Mouse (Mus musculus): ENCODE results near the gene Mthfsd.
A peak's percentile ranks its signal among the peaks of the same experiment; 100 is the strongest.

Gene Mthfsd

DNA sequence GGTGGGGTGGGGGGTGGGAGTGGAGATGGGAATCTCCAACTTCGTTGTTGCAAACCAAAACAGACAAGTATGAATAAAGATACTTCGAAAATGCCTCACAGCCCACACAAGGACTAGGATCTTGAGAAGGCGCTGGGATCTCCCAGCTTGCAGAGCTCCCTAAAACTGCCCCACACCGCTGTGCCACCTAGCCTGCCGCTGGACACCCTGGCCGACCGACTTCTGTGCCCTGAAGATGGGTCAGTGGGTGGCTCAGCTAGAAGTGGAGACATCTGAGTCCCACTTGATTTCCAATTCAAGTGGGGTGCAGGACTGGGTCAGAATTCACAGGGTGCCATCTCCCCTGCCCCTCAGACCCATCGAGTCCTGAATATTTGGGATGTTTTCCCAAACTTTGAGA, 13.5 kb upstream of the Mthfsd start:
- no peak for DNase-seq

DNA sequence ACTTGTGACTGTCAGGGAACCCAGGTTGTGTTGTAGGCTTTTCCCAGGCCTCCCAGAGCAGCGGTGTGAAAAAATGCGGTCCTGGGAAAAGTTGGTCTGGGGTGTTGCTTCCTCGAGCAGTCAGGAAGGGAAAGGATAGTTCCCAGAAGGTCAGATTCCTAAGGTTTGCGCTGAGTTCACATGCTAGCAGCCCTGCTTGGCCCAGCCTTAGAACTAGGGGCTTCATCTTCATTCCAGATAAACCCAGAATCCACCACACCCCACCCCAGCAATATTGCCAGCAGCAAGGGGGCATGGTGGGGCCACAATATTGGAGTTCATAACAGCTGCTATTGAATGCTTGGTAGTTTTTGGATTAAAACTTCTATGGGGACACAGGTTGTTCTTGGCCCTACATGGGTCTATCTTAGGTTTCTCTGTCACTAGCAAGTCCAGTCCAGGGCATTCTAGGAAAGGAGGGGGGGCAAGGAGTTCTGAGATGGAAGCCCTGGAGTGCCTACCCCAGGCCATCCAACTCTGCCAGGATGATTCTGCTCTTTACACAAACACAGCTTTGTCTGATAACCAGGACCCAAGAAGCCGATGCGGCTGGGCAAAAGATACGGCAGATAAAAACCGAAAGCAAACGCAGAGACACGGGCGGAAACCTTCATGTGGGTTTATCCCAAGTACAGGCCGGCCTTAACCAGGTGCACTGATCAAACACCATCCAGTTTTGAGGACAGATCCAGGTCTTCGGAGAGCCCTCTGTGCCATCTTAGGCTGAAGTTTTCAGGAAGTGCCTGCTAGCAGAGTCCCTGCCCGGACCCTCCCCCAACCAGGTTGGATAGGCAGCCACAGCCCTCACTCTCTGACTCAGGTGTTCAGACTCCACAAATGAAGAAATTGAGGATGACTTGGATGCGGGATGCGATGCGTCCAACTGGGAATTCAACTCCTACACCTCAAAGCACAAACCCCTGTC, 12.5 kb upstream of the Mthfsd start:
- DNase-seq, result no peak

DNA sequence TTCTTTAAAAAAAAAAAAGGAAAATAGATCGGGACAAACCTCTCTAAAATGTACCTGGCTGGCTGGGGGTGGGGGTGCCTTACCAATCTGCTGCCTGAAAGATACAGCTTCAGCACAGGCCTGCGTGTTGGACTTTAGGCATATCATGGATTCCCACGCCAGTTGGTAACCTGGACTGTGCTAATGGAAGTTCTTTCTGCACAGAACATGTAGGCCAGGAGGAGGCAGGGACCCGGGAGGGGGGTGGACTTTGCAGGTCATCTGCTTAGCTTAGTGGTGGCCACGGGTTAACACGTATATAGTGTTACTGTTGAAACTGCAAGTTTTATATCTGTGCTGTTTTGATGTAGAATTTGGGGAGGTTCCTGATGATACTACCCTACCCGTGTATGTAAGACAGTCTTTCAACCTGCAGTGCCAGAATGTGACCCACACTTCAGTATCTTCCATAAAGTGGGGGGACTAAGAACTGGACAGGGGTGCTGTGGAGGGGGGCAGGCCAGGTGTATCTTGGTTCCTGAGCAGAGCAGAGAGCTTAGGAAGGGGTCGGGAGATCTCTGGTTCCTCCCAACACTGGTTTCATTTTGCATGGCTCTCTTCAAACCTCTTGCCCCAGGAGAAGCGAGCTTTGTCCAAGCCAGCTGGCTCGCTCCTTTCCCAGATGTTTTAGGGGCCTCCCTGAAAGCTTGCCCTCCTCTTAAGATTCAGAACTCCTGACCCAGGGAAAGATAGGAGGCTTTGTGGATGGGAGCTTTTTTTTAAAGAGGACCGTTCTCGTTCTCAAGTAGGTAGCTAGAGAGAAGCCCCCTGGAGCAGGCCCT, 11.7 kb upstream of the Mthfsd start:
- no peak for DNase-seq

DNA sequence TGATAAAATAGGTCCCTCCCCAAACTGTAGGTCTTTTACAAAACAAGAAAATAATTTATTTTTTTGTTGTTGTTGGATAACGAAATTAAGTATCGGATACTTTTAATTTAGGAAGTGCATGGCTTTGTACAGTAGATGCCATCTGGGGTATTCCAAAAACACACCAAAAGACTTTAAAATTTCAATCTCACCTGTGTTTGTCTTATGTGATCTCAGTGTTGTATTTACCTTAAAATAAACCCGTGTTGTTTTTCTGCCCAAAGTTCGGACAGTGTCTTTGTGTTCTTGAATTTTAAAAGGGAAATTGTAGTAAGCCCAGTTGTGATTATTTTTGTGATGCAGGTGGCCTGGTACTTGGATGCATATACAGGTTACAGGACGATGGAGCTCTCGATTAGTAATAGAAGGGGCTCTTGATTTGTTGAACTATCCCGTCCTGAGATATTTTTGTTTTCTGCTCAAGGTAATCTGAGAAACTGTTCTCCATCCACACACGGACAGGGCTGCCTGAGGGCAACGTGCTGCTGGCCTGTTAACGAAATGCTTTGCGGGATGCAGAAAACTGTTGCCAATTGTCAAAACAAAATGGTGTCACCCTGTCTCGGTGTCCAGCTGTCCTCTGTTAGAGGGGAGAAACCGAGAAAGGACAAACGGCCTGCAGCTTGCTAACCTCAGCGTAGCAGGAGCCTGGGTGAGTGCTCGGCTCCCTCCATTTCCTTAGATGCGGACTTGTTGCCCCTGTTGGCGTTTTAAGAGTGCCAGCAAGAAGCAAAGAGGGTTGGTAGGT, 10.6 kb upstream of the Mthfsd start:
- DNase-seq, result no peak

DNA sequence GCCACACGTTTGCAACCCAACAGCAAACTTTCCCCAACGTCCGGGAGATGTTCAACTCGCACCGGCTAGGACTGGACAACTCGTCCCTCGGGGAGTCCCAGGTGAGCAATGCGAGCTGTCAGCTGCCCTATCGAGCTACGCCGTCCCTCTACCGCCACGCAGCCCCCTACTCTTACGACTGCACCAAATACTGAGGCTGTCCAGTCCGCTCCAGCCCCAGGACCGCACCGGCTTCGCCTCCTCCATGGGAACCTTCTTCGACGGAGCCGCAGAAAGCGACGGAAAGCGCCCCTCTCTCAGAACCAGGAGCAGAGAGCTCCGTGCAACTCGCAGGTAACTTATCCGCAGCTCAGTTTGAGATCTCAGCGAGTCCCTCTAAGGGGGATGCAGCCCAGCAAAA, 9.7 kb upstream of the Mthfsd start:
- no peak for DNase-seq

DNA sequence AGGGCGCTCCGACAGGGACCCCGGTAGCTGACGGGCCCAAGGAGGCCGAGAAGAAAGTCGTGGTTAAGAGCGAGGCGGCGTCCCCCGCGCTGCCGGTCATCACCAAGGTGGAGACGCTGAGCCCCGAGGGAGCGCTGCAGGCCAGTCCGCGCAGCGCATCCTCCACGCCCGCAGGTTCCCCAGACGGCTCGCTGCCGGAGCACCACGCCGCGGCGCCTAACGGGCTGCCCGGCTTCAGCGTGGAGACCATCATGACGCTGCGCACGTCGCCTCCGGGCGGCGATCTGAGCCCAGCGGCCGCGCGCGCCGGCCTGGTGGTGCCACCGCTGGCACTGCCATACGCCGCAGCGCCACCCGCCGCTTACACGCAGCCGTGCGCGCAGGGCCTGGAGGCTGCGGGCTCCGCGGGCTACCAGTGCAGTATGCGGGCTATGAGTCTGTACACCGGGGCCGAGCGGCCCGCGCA, 9.0 kb upstream of the Mthfsd start:
- no peak for DNase-seq

DNA sequence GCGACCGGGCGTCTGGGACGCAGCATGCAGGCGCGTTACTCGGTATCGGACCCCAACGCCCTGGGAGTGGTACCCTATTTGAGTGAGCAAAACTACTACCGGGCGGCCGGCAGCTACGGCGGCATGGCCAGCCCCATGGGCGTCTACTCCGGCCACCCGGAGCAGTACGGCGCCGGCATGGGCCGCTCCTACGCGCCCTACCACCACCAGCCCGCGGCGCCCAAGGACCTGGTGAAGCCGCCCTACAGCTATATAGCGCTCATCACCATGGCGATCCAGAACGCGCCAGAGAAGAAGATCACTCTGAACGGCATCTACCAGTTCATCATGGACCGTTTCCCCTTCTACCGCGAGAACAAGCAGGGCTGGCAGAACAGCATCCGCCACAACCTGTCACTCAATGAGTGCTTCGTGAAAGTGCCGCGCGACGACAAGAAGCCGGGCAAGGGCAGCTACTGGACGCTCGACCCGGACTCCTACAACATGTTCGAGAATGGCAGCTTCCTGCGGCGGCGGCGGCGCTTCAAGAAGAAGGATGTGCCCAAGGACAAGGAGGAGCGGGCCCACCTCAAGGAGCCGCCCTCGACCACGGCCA, 8.5 kb upstream of the Mthfsd start:
- no peak for DNase-seq

DNA sequence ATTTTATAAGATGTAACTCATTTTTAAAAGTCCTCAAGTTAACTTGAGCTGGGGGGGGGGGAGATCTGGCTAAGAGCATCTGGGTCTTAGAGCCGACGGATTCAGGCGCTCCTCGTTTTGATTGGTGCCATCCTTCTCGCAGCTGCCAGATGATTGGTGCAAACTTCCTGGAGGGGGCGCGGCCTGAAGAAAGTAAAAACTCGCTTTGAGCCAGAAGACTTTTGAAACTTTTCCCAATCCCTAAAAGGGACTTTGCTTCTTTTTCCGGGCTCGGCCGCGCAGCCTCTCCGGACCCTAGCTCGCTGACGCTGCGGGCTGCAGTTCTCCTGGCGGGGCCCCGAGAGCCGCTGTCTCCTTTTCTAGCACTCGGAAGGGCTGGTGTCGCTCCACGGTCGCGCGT, 7.8 kb upstream of the Mthfsd start, which contains the start of gene Foxc2:
TSS of gene Foxc2 (plus strand) at position 224 of the 400 bp plus-strand sequence.
- peak; percentile 90 for DNase-seq

DNA sequence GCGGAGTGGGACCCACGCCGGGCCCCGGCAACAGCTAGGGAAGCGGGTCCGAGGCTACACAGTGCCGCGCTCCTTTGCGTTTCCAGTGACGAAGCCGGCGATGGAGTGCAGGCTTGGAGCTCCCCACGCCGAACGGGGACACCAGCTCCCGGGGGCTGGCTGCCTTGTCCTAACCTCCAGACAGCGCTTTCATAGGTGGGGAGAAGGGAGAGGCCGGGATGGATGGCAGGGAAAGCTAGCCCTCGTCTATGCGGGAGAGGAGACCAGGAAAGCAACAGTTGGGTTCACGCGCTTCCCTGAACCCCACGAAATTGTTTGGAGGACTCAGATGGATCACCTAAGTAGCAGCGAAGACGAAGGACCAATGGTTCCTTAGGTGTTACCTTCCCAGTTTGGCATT, 6.9 kb upstream of the Mthfsd start:
- DNase-seq, result no peak

DNA sequence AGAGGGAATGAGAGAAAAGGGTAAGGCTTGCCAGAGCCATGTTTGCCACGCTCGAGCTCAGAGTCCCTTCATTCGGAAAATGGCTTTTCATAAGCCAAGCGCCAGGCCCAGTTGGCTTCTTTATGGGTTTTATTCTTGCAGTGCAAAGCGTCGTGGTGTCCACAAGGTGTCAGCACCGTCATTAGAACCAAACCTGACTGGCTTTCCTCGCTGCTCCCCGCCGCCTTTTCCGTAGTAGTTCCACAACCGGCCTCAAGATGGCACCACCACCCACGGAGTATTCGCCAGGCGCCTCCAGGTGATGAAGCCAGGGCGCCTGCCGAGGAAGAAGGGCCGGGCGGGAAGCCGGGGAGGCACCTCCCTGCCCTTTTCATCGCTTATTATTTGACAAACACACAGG, 5.1 kb upstream of the Mthfsd start:
- DNase-seq, result peak; percentile 92

DNA sequence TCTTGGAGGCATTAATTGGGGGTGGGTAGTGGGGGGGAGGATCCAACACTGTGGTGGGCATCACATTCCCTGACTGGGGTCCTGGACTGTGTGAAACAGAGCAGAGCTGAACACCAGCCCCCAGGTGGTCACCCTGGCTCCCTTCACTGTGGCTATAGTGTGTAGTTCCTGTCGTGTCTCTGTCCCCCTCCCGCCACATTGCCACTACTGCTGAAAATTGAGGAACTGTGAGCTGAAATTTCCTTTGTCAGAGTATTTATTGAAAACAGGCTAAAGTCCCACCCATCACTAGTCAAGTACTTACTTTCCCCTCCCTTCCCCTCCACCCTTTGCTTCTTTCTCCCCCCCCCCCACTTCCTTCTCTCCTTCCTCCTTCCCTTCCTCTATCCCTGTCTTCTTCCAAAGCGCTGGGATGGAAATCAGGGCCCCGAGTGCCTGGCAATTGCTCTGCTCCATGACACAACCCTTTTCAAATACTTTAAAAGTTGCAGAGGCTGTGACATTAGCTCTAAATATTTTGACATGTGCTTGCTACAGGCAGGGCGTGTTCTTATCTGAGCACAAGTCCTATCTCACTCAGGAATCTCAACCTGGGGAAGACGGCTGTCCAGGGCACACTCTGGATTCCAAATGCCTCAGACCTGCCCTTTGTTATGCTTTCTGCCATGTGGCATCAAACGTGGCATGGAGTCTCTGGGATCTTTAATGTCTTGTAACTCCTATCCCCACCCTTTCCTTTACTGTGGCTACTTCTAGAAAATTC, 3.1 kb upstream of the Mthfsd start:
- DNase-seq, result no peak

DNA sequence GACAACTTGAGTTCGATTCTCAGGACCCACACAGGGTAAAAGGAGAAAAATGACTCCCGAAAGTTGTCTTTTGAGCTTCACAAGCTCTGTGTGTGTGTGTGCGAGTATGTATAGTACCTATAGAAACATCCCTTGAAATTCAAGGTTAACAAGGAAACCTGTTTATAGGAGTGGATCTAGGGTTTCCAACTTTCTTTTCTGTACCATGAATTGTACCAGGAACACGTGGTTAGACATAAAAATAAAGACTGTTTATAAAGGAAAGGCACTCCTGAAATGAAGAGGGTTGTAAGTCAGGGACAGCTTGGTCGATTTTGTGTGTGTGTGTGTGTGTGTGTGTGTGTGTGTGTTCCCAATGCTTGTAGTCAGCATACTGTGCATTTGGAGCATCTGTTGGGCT, 465 bp upstream of the Mthfsd start:
- DNase-seq, result no peak

DNA sequence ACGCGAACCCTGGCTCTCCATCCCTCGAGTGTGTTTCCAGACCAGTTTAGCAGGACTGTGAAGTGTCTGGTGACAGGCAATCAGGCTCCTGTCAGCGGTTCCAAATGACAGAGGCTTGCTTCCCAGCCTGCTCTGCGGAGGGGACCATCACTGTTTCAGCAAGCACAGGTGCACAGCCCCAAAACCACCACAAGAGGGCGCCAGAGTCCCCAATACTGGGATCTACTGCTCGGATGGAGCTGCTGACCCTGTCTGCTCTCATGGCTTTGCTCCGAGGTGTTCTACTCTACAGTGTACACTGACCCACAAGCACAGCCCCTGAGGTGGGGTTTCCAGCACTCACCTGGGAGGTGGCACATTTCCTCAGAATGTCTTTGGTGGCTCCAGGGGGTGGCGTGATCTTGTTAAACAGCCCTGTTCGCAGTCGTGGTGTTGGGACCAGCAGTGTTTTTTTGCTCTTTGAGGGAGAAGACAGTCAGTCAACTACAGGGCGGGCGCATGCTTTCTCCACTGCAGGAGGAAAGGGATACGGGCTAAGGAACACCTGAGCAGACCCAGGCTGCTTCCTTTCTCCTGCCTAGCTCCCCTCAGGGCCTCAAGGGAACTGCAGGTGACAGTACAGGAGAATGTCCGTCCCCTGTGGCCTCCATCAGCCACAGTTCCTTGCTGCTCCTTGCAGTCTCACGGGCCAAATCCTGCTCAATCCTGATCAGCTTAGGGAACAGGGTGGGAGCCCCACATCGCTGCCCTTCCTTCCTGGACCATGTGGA, 4.0 kb downstream of the Mthfsd start:
- peak; percentile 58 for DNase-seq

DNA sequence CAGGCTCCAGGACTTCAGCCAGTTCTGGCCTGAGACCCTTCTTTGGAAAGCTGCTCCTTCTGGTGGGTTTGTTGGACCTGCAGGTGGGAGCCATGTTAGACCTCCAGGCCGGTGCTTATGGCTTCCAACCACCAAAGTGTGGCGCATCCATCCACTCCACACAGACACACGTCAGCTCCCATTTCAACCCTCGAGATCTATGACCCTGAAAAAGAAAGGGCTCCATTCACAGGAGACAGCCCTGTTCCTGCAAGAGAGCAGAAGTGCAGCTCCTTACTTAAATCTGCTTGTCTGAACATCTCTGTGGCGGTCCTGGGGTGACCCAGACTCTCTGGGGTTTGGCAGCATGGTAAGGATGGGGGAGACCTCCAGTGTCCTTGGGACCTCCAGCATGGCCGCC, 14.7 kb downstream of the Mthfsd start:
- no peak for DNase-seq

DNA sequence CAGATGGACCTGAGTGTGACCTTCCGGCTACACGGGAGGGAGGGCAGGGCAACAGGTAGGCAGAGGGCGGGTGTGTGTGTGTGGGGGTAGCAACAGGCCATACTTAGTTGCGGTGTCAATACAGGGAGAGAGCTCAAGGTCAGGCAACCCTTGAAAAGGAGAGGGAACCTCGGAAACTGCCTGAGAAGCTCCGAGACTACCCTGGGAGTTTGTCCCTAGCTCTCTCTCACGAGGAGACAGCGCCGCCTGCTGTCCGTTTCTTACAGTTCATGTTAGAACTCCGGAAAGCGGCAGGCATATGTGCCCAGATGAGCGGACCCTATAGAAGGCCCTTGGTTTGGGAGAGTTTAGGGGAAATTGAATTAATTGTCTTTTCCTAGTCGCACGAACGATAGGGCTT, 15.6 kb downstream of the Mthfsd start:
- DNase-seq, result peak; percentile 51

DNA sequence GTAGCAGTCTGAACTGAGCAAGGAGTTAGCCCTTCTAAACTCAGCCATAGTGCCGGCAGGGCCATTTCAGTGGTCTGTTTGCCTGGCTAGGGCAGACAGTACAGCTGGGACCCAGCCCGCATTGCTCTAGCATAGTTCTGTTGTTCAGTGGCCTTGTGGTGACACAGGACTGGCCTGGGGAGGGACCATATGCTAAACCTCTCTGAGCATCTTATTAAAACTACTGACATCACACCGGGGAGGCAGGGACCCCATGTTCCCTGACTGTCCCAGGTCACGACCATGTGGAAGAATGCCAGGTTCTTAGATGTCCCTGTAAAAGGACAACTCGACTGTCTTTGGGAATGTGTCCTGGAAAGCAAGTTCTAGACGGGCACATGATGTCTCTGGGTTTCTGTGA, 16.1 kb downstream of the Mthfsd start:
- no peak for DNase-seq

DNA sequence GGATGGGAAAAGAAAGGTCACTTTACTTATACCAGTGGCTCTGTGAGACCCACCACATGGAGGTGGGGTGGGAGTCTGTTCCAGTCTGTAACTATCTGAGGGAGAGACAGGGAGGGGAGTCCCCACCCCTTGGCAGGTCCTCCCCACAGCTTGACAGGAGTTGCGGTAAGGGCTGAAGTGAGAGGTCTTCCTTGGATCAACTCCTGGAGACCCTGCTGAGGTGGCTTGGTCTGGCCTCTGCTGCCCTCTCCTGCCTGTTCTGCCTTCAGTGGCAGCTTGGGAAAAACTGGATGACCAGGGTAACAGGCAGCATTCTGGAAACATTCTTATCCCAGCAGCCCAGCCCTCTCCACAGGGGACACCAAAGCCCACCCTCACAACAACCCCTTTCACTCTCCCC, 17.5 kb downstream of the Mthfsd start:
- DNase-seq, result no peak

DNA sequence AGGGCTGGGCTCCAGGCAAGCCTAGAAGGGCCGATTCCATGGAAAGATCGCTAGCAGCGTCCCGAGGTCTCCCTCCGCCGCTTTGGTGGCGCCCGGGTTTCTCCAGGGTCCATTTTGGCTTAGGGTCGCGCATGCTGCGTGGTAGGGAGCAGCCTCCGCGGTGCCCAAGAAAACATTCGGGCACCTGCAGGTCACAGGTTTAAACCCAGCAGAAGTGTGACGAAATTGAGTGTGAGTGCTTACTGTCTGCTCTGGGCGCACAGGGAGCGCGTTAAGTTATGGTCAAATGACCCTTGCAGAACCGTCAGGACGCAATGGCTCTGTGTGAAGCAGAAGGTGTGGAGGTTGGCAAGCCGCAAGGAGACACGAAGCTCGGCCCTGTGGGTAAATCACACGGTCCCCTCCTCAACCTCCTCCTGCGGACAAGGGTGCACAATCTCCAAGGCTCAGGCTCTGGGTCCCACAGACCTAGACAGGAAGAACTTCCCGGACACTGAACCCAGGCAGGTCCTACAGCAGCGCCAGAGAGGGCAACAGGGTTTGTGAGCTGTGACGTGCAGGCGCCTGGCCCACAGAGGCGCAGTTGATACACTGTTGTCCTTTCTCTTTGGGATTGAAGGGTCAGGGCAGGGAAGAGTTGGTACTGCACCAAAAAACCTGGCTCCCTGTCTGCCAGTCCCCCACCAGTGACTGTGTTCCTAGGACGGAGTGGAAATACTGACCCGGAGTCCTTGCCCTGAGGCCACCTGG, 18.4 kb downstream of the Mthfsd start:
- no peak for DNase-seq

DNA sequence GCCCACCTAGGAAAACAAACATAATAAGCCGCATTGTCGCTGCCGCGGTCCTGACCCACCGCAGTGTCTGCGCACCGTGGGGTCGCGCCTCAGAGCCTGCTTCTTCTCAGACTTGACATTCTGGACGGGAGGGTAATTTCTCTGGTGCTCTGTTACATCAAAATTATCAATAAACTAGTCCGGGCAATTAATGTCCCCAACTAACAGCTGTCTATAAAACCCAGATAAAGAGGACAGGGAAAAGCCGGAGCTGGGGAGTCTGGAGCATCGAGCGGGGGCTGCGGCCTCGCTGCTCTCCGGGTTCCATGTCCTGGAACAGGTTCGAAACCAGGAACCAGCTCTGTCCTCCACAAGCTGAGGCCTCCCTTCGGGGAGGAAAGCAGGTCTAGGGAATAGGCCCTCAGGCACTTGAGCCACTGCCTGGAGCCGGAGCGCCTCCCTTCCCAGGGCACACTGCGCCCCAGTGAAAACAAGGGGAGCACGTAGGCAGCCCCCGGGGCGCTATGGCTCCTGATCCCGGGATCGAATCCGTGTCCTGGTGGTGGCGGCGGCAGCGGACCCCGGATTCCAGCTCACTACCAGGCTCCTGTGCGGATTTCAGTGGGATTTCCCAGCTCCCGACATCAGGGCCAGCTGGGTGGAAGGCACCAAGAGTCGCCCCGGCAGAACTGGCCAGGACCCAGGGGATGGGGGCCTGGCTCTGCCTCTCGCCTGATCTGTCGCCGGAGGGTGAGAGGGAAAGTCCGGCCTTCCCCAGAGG, 19.1 kb downstream of the Mthfsd start:
- DNase-seq, result no peak
